Mouse (Mus musculus) heart, postnatal 4 days (tissue): ENCODE results near the gene Gm13694. TPM values are rescaled to one million over a fixed set of nuclear protein-coding genes. Genes with fewer than 3 reads are reported as not detected.

ENCODE experiments used
- total RNA-seq, 2 experiments: library from RNA; stranded (reverse); gene quantifications; 2 replicates each; pipeline ENCODE4 v1.2.3; 2021

The Gm13694 gene
- total RNA-seq, 2 experiments from 2014 or later = 1.1 TPM

Other genes with a start within 250 kb of the Gm13694 start
- 1 to 10 TPM; 1.3 to 1.6 TPM for gene Fam171b, start 166.3 kb upstream of the Gm13694 start, total RNA-seq
- not detected for gene Zswim2, start 37.7 kb upstream of the Gm13694 start, total RNA-seq
- 1 to 10 TPM; 1.1 TPM for gene Gm13698, start 23.2 kb upstream of the Gm13694 start, total RNA-seq
- gene Gm13693, start 17.4 kb upstream of the Gm13694 start, total RNA-seq = 1 to 10 TPM; 1.1 TPM
- gene Gm13695, start 11.6 kb upstream of the Gm13694 start, total RNA-seq = not detected
- 1 to 10 TPM; 1.1 TPM for gene Gm13696, start 5.8 kb upstream of the Gm13694 start, total RNA-seq
- 1 to 10 TPM; 1.1 TPM for gene Gm13697, start 5.8 kb downstream of the Gm13694 start, total RNA-seq
- gene Gm13691, start 11.6 kb downstream of the Gm13694 start, total RNA-seq = 1 to 10 TPM; 1.1 TPM